Mouse (Mus musculus): ENCODE results near the gene Cep250. TPM values are rescaled to one million over a fixed set of nuclear protein-coding genes. Genes with fewer than 3 reads are reported as not detected.
A peak's percentile ranks its signal among the peaks of the same experiment; 100 is the strongest.

Cep250 gene
- total RNA-seq, 2 experiments from 2014 or later, result 4.0 to 8.5 TPM

- no peak for ATAC-seq (replicated peaks; ENCODE audit: low FRiP score, poor library complexity, severe bottlenecking)
These were observed 3.7 kb downstream of the Cep250 start for GRCm38 (mm10) chr2:155959981-155960380.

DNA sequence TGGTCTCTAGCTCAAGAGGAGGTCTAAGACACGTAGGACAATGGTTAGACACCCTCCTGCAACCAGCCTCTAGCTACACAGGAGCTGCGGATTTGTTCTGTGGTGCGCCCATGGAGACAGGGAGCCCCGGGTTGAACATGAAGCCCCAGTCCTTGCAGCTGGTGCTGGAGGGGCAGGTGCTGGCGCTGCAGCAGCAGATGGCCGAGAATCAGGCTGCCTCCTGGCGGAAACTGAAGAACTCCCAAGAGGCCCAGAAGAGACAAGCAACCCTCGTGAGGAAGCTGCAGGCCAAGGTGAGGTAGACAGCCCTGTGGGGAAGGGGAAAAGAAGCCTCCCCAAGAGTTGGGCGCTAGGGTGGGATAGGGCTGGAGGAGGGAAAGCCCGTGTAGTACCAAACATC, 5.6 kb downstream of the Cep250 start:
- ATAC-seq (replicated peaks; ENCODE audit: low FRiP score, poor library complexity, severe bottlenecking), result no peak

DNA sequence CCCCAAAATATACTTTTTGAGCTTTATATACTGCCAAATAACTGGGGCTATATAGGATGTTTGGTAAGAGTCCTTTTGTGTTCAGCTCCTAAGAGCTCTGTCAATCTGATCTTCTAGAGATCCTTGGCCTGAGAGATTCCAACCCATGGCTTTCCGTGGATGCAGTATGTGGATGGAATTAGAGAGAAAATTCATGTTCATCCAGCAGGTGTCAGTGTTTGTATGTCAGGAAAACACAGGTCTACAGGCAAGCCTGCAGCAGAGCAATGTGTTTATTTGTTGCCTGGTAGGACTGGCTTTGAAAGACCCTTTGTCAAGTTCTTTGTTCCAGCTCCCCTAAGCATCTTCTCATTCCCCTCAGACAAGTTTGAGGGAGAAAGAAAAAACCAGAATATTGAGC, 6.7 kb downstream of the Cep250 start:
- no peak for ATAC-seq (replicated peaks; ENCODE audit: low FRiP score, poor library complexity, severe bottlenecking)

DNA sequence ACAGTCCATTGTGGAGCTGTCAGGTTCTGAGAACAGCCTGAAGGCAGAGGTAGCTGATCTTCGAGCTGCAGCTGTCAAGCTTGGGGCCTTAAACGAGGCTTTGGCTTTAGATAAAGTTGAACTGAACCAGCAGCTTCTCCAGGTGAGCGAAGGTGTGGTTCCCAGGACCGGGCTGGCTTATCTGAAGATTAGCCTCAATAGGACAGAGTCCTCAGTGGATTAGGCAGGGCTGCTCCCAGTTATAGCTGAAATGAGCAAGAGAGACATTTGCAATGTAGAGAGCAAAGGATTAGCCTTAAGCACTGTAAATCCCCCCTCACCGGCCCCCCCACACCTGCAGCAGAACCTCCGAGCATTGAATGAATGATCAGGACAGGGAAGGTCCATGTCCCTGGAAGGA, 17.1 kb downstream of the Cep250 start:
- ATAC-seq (replicated peaks; ENCODE audit: low FRiP score, poor library complexity, severe bottlenecking), result no peak

- no peak for ATAC-seq (replicated peaks; ENCODE audit: low FRiP score, poor library complexity, severe bottlenecking)
These were observed 18.0 kb downstream of the Cep250 start for GRCm38 (mm10) chr2:155974087-155974731.

DNA sequence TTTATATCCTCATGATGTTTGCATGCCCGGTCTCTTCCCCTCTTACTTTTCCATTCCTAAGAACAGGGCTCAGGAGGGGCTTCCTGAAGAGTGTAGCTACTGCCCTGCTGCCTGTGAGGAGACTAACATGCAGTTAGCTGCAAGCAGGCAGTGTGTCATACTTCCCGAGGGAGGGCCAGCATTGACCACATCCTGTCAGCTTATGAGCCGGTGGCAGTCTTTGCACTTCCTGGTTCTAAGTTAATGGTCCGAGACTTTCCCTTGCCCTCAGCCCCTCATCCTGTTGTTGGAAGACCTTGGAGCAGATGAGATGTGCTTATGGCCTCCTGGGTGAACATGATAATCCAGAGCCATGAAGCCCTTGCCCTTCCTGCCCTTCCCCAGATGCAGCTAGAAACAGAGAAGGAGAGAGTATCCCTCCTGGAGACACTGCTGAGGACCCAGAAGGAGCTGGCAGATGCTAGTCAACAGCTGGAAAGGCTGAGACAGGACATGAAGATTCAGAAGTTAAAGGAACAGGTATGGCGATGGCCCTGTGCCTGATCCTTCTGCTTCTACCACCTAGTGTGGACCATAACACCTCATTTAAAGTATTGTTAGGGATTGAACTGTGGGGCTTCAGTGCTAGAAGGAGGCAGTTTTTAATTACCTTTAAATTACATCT, 23.2 kb downstream of the Cep250 start:
- ATAC-seq (replicated peaks; ENCODE audit: low FRiP score, poor library complexity, severe bottlenecking), result no peak

DNA sequence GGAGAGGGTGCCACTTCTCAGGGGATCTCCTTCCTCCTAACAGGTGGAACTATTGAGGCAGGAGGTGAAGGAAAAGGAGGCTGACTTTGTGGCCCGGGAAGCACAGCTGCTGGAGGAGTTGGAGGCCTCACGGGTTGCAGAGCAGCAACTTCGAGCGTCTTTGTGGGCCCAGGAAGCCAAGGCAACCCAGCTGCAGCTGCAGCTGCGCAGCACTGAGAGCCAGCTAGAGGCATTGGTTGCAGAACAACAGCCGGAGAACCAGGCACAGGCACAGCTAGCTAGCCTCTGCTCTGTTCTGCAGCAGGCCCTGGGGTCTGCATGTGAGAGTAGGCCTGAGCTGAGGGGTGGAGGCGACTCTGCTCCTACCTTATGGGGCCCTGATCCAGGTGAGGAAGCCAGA, 29.5 kb downstream of the Cep250 start:
- ATAC-seq (replicated peaks; ENCODE audit: low FRiP score, poor library complexity, severe bottlenecking), result no peak

DNA sequence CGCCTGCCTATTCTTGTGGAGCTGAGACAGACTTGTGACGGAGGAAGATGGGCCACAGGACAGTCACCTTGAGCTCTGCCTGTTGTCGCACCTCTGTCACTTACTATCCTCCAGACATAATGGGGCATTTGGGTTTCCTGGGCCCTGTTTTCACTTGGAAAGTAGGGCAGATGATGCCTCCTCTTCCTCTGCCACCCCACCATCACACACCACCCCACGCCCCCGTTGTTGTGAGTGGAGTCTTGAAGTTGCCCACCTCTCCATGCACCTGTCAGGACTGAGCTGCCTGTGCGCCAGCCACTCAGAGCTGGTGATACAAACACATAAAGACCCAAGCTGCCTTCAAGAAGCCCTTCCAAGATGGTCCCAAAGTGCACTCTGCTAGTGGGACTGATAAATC, 30.9 kb downstream of the Cep250 start:
- no peak for ATAC-seq (replicated peaks; ENCODE audit: low FRiP score, poor library complexity, severe bottlenecking)

DNA sequence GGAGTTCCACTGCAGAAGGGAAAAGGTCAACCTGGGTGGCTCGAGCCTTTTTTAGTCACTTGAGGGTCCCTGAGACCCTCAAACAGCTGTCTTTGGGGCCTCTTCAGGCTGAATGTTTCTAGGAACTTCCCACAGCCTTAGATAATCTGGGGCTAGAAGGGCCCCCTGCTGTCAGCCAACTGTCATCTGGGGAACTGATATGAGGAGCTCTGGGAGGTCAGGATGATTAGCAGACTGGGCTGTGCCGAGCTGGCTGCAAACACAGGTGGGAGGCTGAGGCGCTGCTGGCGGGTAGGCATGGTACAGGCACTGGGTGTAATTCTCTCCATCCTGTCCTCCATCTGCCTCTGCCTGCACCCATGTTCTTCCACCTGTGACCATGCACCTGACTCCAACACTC, 32.8 kb downstream of the Cep250 start:
- ATAC-seq (replicated peaks; ENCODE audit: low FRiP score, poor library complexity, severe bottlenecking), result peak; percentile 74

GRCm38 (mm10) chr2:155991151-155991550, 34.9 kb downstream of the Cep250 start:
- ATAC-seq (replicated peaks; ENCODE audit: low FRiP score, poor library complexity, severe bottlenecking), result no peak

GRCm38 (mm10) chr2:155991863-155992321, 35.6 kb downstream of the Cep250 start:
- peak; percentile 81 for ATAC-seq (replicated peaks; ENCODE audit: low FRiP score, poor library complexity, severe bottlenecking)

DNA sequence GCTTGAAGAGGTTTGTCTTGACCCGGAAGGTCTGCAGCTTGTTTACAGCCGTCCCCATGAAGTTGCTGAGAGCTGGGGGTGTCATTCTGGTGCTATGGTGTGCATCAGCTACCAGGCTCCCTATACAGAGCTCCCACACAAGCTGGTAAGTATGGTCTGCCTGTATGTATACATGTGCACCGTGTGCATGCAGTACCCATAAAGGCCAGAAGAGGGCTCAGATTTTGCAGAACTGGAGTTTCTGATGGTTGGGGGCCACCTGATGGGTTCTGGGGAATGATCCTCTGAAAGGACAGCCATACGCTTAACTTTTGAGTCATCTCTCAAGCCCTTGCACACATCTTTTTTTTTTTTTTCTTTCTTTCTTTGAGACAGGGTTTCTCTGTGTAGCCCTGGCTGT, 49.1 kb downstream of the Cep250 start:
- ATAC-seq (replicated peaks; ENCODE audit: low FRiP score, poor library complexity, severe bottlenecking), result no peak

GRCm38 (mm10) chr2:156007888-156008532, 51.8 kb downstream of the Cep250 start, which contains the start of the genes 6430550D23Rik and Ergic3:
Gene 6430550D23Rik, minus strand, starts transcription at chr2:156007977.
Gene Ergic3, plus strand, starts transcription at chr2:156008045.
- ATAC-seq (replicated peaks; ENCODE audit: low FRiP score, poor library complexity, severe bottlenecking), result peak; percentile 98

DNA sequence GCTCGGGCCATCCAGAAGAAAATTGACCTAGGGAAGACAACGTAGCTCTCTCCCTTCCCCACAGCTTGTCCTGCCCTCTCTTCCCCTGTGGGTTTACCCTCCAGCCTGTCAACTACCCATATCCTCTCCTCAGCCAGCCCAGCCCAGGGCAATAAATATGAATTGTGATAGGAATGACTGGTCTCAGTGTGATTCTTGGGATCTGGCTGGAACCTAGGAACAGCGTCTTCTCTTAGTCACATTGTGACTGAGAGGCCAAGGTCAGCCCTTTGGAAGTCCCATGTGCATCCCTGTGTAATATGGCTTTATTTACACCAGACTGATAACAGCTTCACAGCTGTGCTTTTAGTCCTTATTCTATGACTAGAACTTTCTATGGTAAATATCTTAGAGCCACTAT, 61.8 kb downstream of the Cep250 start:
- ATAC-seq (replicated peaks; ENCODE audit: low FRiP score, poor library complexity, severe bottlenecking), result no peak

- ATAC-seq (replicated peaks; ENCODE audit: low FRiP score, poor library complexity, severe bottlenecking), result no peak
These were observed 65.0 kb downstream of the Cep250 start for GRCm38 (mm10) chr2:156021219-156021618.

DNA sequence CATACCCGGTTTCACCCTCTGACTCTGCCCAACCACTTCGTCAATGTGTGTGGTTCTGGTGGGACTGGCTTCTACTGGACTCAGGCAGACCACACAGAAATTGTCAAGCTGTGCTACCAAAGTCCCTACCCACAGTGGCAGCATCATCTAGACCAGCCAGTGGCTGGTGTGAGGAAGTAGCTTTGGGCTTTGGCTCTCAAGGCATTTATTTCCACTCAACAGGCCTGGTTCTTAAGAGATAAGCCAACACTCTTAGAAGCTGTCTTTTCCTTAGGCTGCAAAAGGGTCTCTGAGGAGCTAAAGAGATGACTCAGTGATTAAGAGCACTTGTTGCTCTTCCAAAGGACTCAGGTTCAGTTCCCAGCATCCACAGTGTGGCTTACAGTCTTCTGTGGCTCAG, 65.5 kb downstream of the Cep250 start:
- ATAC-seq (replicated peaks; ENCODE audit: low FRiP score, poor library complexity, severe bottlenecking), result no peak

GRCm38 (mm10) chr2:156025482-156025881, 69.2 kb downstream of the Cep250 start:
- ATAC-seq (replicated peaks; ENCODE audit: low FRiP score, poor library complexity, severe bottlenecking), result no peak

- no peak for ATAC-seq (replicated peaks; ENCODE audit: low FRiP score, poor library complexity, severe bottlenecking)
These were observed 83.1 kb downstream of the Cep250 start for GRCm38 (mm10) chr2:156039390-156039789.

DNA sequence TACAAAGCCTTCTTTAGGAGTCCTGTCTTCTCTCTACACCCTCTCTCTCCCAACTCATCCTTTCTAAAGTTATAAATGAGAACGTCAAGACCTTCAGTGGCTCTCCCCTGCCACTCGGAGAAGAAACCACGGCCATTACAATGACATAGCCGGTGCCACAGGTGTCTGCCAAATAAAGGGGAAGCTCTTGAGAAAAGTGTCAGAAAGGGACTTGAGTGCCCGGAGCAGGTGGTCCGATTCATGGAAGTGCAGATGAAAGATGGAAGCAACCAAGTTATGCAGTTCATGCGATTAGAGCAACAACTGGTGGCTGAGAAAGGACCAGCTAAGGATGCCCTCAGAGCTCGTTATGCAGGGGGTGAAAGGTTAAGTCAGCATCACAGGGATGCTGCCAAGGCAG, 86.6 kb downstream of the Cep250 start:
- no peak for ATAC-seq (replicated peaks; ENCODE audit: low FRiP score, poor library complexity, severe bottlenecking)

DNA sequence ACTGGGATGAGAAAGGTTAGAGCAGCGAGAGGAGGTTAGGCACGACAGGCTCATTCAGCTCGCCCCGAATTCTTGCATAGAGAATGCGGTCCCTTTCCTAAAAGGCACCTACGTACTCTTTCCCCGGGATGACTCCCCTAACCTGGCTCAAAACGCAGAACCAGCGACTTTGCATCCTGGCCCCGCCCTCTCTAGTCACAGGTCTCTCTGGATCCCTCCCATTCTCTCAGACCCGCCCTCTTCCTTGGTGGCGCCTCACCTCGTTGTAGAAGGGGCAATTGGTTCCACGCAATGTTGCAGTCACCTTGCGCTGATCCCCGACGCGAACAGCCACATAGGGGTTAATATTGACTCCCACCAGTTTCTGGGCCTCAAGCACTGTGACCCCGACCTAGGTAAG, 91.7 kb downstream of the Cep250 start:
- no peak; the same call in 1 of the 2 replicates for ATAC-seq (replicated peaks; ENCODE audit: low FRiP score, poor library complexity, severe bottlenecking)
